Mouse (Mus musculus) midbrain, embryonic 14.5 days (tissue): ENCODE measurements at regions not wholly inside any gene's neighbourhood (a gene's known extent, or its start where the extent isn't known, plus 50 kb on each side); places are given as distances from the start of the nearest gene placed in this dataset.

ENCODE experiments used
- ATAC-seq: fragments of 200-750 bp; cut with Nextera tagmentation; 2 replicates; pipeline ENCODE4 v1.8.0; 2017; ENCODE audit warnings: moderate number of reproducible peaks, moderate library complexity; ENCODE audit not compliant: low FRiP score, low TSS enrichment
- DNase-seq: peaks from one replicate; pipeline ENCODE4 v3.0.0-alpha.2; 2015
- H3K27ac ChIP-seq: fragments of 300-500 bp; sonication (generic); replicated peaks from 2 replicates; pipeline ENCODE4 v1.5.1; 2014; ENCODE audit warnings: mild to moderate bottlenecking, low read depth, low read length, moderate library complexity
- H3K27me3 ChIP-seq: fragments of 300-500 bp; sonication (generic); 2 replicates; pipeline ENCODE4 v1.6.1; 2014; ENCODE audit warnings: low read length, control low read depth, mixed read lengths; ENCODE audit not compliant: control insufficient read depth, insufficient read depth
- H3K36me3 ChIP-seq: fragments of 300-500 bp; sonication (generic); 2 replicates; pipeline ENCODE4 v1.6.1; 2014; ENCODE audit warnings: low read length, control low read depth; ENCODE audit not compliant: control insufficient read depth, insufficient read depth
- H3K4me1 ChIP-seq: fragments of 300-500 bp; sonication (generic); 2 replicates; pipeline ENCODE4 v1.6.1; 2014; ENCODE audit warnings: mild to moderate bottlenecking, antibody characterized with exemption, low read length, control low read depth; ENCODE audit not compliant: control insufficient read depth, insufficient read depth
- H3K4me2 ChIP-seq: fragments of 300-500 bp; sonication (generic); 2 replicates; pipeline ENCODE4 v1.6.1; 2014; ENCODE audit warnings: mild to moderate bottlenecking, low read length, moderate library complexity
- H3K4me3 ChIP-seq: fragments of 300-500 bp; sonication (generic); replicated peaks from 2 replicates; pipeline ENCODE4 v1.5.1; 2014; ENCODE audit warnings: low read depth, low read length
- H3K9ac ChIP-seq: fragments of 300-500 bp; sonication (generic); replicated peaks from 2 replicates; pipeline ENCODE4 v1.6.1; 2014; ENCODE audit warnings: mild to moderate bottlenecking, low read length, moderate library complexity
- H3K9me3 ChIP-seq: fragments of 300-500 bp; sonication (generic); 2 replicates; pipeline ENCODE4 v1.6.1; 2016; ENCODE audit warnings: low read length, control low read depth, mixed read lengths; ENCODE audit not compliant: control insufficient read depth
- WGBS: fragments of 180-500 bp; shearing (Covaris S2); extraction: QIAGEN DNeasy Blood & Tissue Kit; methylation state at CpG from one replicate; pipeline ENCODE4 v1.1.7; 2014; 5-methylcytosine and 5-hydroxymethylcytosine counted together

GRCm38 (mm10) chr13:48398617-48399016 lies 114.6 kb downstream of the Zfp169 start:
- H3K27ac ChIP-seq = no peak overlapping the region
- no peaks in the 10 kb centered on the region for H3K36me3 ChIP-seq
- H3K4me3 ChIP-seq = no peak overlapping the region
- no peaks in the 10 kb centered on the region for H3K27me3 ChIP-seq
- peaks cover 17% of the 10 kb centered on the region; the same call in 1 of the 2 replicates for H3K4me1 ChIP-seq
- 80% methylated on average over 3 of the region's 3 CpGs for WGBS
- no peak overlapping the region for H3K9ac ChIP-seq
- no peak overlapping the region for H3K4me2 ChIP-seq
- DNase-seq (no peak), ATAC-seq (no peak)
- no peaks in the 10 kb centered on the region for H3K9me3 ChIP-seq

- WGBS = 5% methylated on average over 5 of the region's 5 CpGs
- Histone ChIP-seq H3K4me2 (no peak overlapping the region), H3K27ac (0 out of 2 replicates have a peak overlapping the region, but pooled peaks have one; percentile 32)
Observed at GRCm38 (mm10) chr13:48402316-48402715, 110.9 kb downstream of the Zfp169 start.

GRCm38 (mm10) chr13:48422438-48423329 lies 90.6 kb downstream of the Zfp169 start:
- DNase-seq (peak; percentile 51), ATAC-seq (no peak)
- Histone ChIP-seq H3K4me1 (peaks cover 6% of the 10 kb centered on the region), H3K4me3 (no peak overlapping the region), H3K9ac (no peak overlapping the region), H3K9me3 (no peaks in the 10 kb centered on the region), H3K27me3 (no peaks in the 10 kb centered on the region), H3K36me3 (no peaks in the 10 kb centered on the region), H3K27ac (peak overlapping the region; percentile 33; the same call in 1 of the 2 replicates), H3K4me2 (no peak overlapping the region)
- WGBS = 30% methylated on average over 9 of the region's 9 CpGs

More at GRCm38 (mm10) chr13:48402316-48402715, 110.9 kb downstream of the Zfp169 start:
- 0 out of 2 replicates have a peak, but pooled peaks cover 13% of the 10 kb centered on the region for H3K4me1 ChIP-seq
- ATAC-seq (no peak), DNase-seq (peak; percentile 59)
- no peaks in the 10 kb centered on the region for H3K9me3 ChIP-seq
- H3K36me3 ChIP-seq = no peaks in the 10 kb centered on the region
- H3K27me3 ChIP-seq = no peaks in the 10 kb centered on the region
- H3K9ac ChIP-seq = no peak overlapping the region
- no peak overlapping the region for H3K4me3 ChIP-seq

- DNase-seq = no peak
- Histone ChIP-seq H3K9ac (no peak overlapping the region), H3K36me3 (no peaks in the 10 kb centered on the region), H3K4me1 (peaks cover 9% of the 10 kb centered on the region), H3K27ac (no peak overlapping the region), H3K4me2 (no peak overlapping the region), H3K27me3 (no peaks in the 10 kb centered on the region), H3K9me3 (no peaks in the 10 kb centered on the region), H3K4me3 (no peak overlapping the region)
- WGBS = 81% methylated on average over 5 of the region's 5 CpGs
- no peak for ATAC-seq
Observed at GRCm38 (mm10) chr13:48426816-48427215, 86.4 kb downstream of the Zfp169 start.

DNA sequence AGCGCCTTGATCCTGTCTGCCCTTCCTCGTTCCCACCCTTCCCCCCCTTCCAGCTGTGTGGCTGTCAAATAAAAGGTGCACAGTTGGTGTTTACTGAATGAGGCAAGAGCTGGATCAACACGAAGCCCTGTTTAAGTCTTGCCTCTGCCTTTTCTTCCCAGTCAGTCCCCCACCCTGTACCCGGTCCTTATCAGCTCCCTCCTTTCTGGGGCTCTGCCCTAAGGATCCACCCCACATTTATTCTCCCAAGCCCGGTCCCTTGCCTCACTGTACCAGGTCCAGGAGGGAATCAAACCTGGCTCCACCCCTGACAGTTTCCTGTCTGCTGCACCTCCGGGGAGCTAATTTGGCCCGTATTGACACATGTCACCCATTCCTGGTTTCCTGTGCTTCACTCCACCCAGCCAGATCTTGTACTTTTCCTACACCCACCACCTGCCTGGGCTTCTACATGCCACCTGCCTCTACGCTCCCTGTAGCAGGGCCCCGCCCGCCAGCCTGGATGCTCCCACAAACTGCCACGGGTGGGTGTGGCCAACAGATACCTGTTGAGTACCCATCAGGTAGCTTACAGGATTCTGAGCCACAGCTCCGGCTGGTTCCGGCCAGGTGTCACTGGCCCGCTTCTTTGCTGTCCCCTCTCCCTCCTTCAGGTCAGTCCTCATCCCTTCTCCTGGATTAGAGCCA lies 76.4 kb downstream of the Zfp169 start:
- Histone ChIP-seq H3K27me3 (no peaks in the 10 kb centered on the region), H3K9ac (no peak overlapping the region), H3K4me1 (0 out of 2 replicates have a peak, but pooled peaks cover 2% of the 10 kb centered on the region), H3K36me3 (no peaks in the 10 kb centered on the region), H3K27ac (no peak overlapping the region), H3K4me3 (no peak overlapping the region), H3K4me2 (no peak overlapping the region), H3K9me3 (no peaks in the 10 kb centered on the region)
- WGBS = 76% methylated on average over 14 of the region's 14 CpGs
- DNase-seq (no peak), ATAC-seq (no peak)
